Mouse (Mus musculus): ENCODE results near the gene Ranbp17. TPM values are rescaled to one million over a fixed set of nuclear protein-coding genes. Genes with fewer than 3 reads are reported as not detected.

Gene Ranbp17
- polyA plus RNA-seq, 1 experiment from 2014 or later = 4.7 TPM

DNA sequence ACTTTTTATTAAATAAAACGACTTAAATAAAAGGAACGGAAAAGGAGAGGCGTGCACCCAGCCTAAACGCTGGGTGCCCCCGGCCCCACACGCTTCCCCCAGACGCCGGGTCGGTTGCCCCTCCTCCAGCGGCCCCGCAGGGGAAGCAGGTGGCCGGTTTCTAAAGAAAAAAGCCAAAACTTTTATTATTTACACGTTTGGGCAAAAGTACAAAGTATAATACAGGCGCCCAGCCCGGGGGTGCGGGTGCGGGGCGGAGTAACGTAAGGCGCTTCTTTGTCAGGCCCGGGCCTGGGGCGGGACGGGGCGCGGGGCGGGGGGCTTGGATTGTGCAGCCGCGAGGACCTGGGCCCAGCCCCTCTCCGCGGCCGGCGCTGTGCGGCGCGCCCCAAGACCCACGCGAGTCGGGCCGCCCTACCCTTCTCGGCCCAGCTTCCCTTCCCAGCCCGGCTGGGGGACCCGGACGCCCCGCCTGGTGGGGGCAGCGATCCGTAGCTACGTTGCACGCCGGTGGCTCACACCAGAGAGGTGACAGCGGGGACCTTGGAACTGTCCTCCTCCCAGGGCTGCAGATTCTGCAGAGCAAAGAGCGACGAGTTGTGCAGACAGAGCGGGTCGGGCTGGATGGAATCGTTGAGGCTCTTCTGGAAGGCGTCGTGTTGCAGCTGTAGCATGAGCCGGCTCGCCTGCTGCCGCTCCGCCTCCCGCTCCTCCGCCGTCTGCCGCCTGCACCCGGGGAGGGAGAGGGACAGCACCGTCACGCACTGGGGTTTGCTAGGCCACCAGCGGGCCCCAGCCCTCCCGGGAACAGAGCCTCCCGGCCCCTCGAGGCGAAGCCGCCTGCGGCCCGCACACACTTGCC, 312.6 kb downstream of the Ranbp17 start:
- peaks cover 0 to 23% of the 10 kb centered on the region in 2 experiments; a peak in 3 of 4 replicates for H3K4me1 ChIP-seq (ENCODE audit: control insufficient read depth in 2 of 2, insufficient read depth in 2 of 2, low read length in 2 of 2)
- peak overlapping the region; percentile 15 to 34; a peak in 3 of 4 replicates for H3K4me3 ChIP-seq (ENCODE audit: control insufficient read depth in 1 of 2, insufficient read depth in 1 of 2, low read depth in 1 of 2, low read length in 2 of 2)
- 0 out of 2 replicates have a peak, but pooled peaks have one; percentile 10 for ATAC-seq (ENCODE audit: insufficient number of reproducible peaks, insufficient read depth, low FRiP score, low read depth)
- peaks cover 14% of the 10 kb centered on the region for H3K9me3 ChIP-seq (ENCODE audit: control insufficient read depth, low read length)
- WGBS = under 1% methylated on average over 62 of the region's 76 CpGs
- H3K9ac ChIP-seq (ENCODE audit: low read length) = no peak overlapping the region
- peak overlapping the region; percentile 57 for H3K4me2 ChIP-seq (ENCODE audit: low read length)
- no peaks in the 10 kb centered on the region for H3K36me3 ChIP-seq (ENCODE audit: control insufficient read depth, insufficient read depth, low read length)
- peaks cover 99% of the 10 kb centered on the region for H3K27me3 ChIP-seq (ENCODE audit: control insufficient read depth, insufficient read depth, low read length)
- H3K27ac ChIP-seq (replicated peaks in 1 of 2; ENCODE audit: control insufficient read depth in 1 of 2, insufficient read depth in 1 of 2, low read depth in 2 of 2, low read length in 2 of 2) = no peak overlapping the region

- peaks cover 99% of the 10 kb centered on the region for H3K27me3 ChIP-seq (ENCODE audit: control insufficient read depth, insufficient read depth, low read length)
Observed at GRCm38 (mm10) chr11:33199906-33200763, 313.4 kb downstream of the Ranbp17 start.

GRCm38 (mm10) chr11:33199117-33199514, 314.4 kb downstream of the Ranbp17 start:
- Histone ChIP-seq H3K4me3 (ENCODE audit: control insufficient read depth in 1 of 2, insufficient read depth in 1 of 2, low read depth in 1 of 2, low read length in 2 of 2) (no peak overlapping the region), H3K4me1 (ENCODE audit: control insufficient read depth in 2 of 2, insufficient read depth in 2 of 2, low read length in 2 of 2) (peaks cover 0 to 23% of the 10 kb centered on the region in 2 experiments; a peak in 3 of 4 replicates), H3K27ac (replicated peaks in 1 of 2; ENCODE audit: control insufficient read depth in 1 of 2, insufficient read depth in 1 of 2, low read depth in 2 of 2, low read length in 2 of 2) (no peak overlapping the region), H3K36me3 (ENCODE audit: control insufficient read depth, insufficient read depth, low read length) (no peaks in the 10 kb centered on the region), H3K9ac (ENCODE audit: low read length) (no peak overlapping the region), H3K9me3 (ENCODE audit: control insufficient read depth, low read length) (peaks cover 14% of the 10 kb centered on the region), H3K4me2 (ENCODE audit: low read length) (no peak overlapping the region), H3K27me3 (ENCODE audit: control insufficient read depth, insufficient read depth, low read length) (peaks cover 95% of the 10 kb centered on the region)
- no peak for ATAC-seq (ENCODE audit: insufficient number of reproducible peaks, insufficient read depth, low FRiP score, low read depth)
- 6% methylated on average over 15 of the region's 15 CpGs for WGBS

More at GRCm38 (mm10) chr11:33199906-33200763, 313.4 kb downstream of the Ranbp17 start:
- H3K4me2 ChIP-seq (ENCODE audit: low read length) = peak overlapping the region; percentile 57
- ATAC-seq (ENCODE audit: insufficient number of reproducible peaks, insufficient read depth, low FRiP score, low read depth) = no peak
- H3K27ac ChIP-seq (replicated peaks in 1 of 2; ENCODE audit: control insufficient read depth in 1 of 2, insufficient read depth in 1 of 2, low read depth in 2 of 2, low read length in 2 of 2) = no peak overlapping the region
- peaks cover 14% of the 10 kb centered on the region for H3K9me3 ChIP-seq (ENCODE audit: control insufficient read depth, low read length)
- H3K36me3 ChIP-seq (ENCODE audit: control insufficient read depth, insufficient read depth, low read length) = no peaks in the 10 kb centered on the region
- WGBS = 2% methylated on average over 45 of the region's 45 CpGs
- H3K9ac ChIP-seq (ENCODE audit: low read length) = no peak overlapping the region
- H3K4me3 ChIP-seq (ENCODE audit: control insufficient read depth in 1 of 2, insufficient read depth in 1 of 2, low read depth in 1 of 2, low read length in 2 of 2) = peak overlapping the region in 1 of 2 experiments; percentile 34; a peak in 2 of 4 replicates
- peaks cover 0 to 23% of the 10 kb centered on the region in 2 experiments; a peak in 3 of 4 replicates for H3K4me1 ChIP-seq (ENCODE audit: control insufficient read depth in 2 of 2, insufficient read depth in 2 of 2, low read length in 2 of 2)

DNA sequence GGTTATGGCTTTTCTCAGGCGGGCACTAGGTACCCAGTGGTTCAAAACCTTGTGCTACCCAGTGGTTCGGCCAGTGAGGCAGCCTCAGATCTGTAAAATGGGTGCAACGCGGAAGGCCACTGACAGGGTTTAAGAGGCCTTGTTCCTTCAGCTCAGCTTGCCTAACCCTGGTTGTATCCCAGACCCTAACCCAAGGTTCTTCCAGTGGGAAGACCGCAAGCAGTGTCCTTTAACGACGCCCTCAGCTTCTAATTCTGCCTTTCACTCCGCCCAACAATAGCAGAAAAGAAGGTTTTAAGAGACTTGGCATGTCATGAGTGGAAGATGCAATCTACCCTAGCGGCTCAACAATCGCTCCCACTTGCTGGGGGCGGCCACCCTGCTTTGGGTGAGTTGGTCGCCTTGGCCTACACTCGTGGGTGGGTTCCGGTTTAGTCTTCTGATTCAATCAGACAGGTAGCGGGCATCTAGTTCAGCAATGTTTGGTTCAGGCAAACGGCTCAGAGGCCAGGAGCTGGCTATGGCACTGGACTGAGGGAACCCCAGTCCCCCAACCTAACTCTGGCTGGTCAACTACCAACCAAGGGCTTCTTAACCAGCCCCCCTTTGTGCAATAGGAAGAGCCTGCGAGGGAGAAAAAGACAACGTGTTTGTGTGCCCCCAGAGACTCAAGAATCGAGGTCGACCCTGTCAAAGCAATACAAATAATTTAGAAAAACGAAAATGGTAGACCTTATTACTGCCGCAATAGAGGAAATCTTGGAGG, 315.0 kb downstream of the Ranbp17 start:
- H3K27ac ChIP-seq (replicated peaks in 1 of 2; ENCODE audit: control insufficient read depth in 1 of 2, insufficient read depth in 1 of 2, low read depth in 2 of 2, low read length in 2 of 2) = no peak overlapping the region
- no peak overlapping the region for H3K9ac ChIP-seq (ENCODE audit: low read length)
- H3K4me2 ChIP-seq (ENCODE audit: low read length) = no peak overlapping the region
- H3K4me1 ChIP-seq (ENCODE audit: control insufficient read depth in 2 of 2, insufficient read depth in 2 of 2, low read length in 2 of 2) = peaks cover 0 to 22% of the 10 kb centered on the region in 2 experiments; a peak in 3 of 4 replicates
- ATAC-seq (ENCODE audit: insufficient number of reproducible peaks, insufficient read depth, low FRiP score, low read depth) = no peak
- no peaks in the 10 kb centered on the region for H3K36me3 ChIP-seq (ENCODE audit: control insufficient read depth, insufficient read depth, low read length)
- H3K9me3 ChIP-seq (ENCODE audit: control insufficient read depth, low read length) = peaks cover 14% of the 10 kb centered on the region
- H3K4me3 ChIP-seq (ENCODE audit: control insufficient read depth in 1 of 2, insufficient read depth in 1 of 2, low read depth in 1 of 2, low read length in 2 of 2) = no peak overlapping the region
- peaks cover 95% of the 10 kb centered on the region for H3K27me3 ChIP-seq (ENCODE audit: control insufficient read depth, insufficient read depth, low read length)
- 28% methylated on average over 22 of the region's 22 CpGs for WGBS

DNA sequence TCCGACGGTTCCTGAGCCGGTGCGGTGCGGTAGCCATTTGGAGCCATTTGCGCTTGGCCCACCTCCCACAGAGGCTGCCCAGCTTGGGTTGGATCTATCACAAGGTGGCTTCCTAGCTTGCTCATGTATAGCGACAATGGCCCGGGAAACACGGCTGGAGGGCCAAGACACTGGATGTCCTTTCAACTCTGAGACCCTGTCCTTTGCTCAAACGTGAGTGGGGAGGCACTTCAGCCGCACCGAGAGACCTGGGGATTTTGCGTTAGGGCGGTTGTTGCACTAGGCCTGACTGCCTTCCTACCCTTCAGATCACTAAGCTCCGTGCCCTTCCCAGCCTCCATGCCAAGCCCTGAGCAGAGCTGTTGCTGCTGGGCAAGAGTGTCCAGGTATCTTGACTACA, 315.9 kb downstream of the Ranbp17 start:
- 24% methylated on average over 15 of the region's 15 CpGs for WGBS
- peaks cover 0 to 16% of the 10 kb centered on the region in 2 experiments; a peak in 2 of 4 replicates for H3K4me1 ChIP-seq (ENCODE audit: control insufficient read depth in 2 of 2, insufficient read depth in 2 of 2, low read length in 2 of 2)
- ATAC-seq (ENCODE audit: insufficient number of reproducible peaks, insufficient read depth, low FRiP score, low read depth) = no peak
- H3K27me3 ChIP-seq (ENCODE audit: control insufficient read depth, insufficient read depth, low read length) = peaks cover 96% of the 10 kb centered on the region
- no peak overlapping the region for H3K27ac ChIP-seq (replicated peaks in 1 of 2; ENCODE audit: control insufficient read depth in 1 of 2, insufficient read depth in 1 of 2, low read depth in 2 of 2, low read length in 2 of 2)
- no peak overlapping the region for H3K9ac ChIP-seq (ENCODE audit: low read length)
- H3K9me3 ChIP-seq (ENCODE audit: control insufficient read depth, low read length) = peaks cover 14% of the 10 kb centered on the region
- no peaks in the 10 kb centered on the region for H3K36me3 ChIP-seq (ENCODE audit: control insufficient read depth, insufficient read depth, low read length)
- H3K4me3 ChIP-seq (ENCODE audit: control insufficient read depth in 1 of 2, insufficient read depth in 1 of 2, low read depth in 1 of 2, low read length in 2 of 2) = no peak overlapping the region
- no peak overlapping the region for H3K4me2 ChIP-seq (ENCODE audit: low read length)

DNA sequence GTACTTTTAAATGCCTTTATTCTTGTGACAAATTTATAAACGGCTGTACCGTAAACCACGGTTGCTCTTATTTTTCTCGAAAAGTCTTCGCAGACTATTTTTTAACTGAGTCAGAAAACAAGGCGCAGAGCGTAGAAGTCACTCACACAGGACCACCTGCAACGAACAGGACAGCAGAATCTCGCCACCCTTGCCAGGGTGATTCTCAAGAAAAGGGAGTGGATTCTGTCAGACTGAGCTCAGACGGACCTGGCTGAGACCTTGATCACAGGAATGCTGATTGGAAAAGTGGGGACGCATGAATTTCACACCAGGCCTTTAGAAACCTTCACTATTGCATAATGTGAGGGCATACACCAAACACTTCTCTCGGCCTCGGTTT, 316.4 kb downstream of the Ranbp17 start:
- H3K27me3 ChIP-seq (ENCODE audit: control insufficient read depth, insufficient read depth, low read length) = peaks cover 96% of the 10 kb centered on the region
- peaks cover 14% of the 10 kb centered on the region for H3K9me3 ChIP-seq (ENCODE audit: control insufficient read depth, low read length)
- no peak overlapping the region for H3K27ac ChIP-seq (replicated peaks in 1 of 2; ENCODE audit: control insufficient read depth in 1 of 2, insufficient read depth in 1 of 2, low read depth in 2 of 2, low read length in 2 of 2)
- H3K4me1 ChIP-seq (ENCODE audit: control insufficient read depth in 2 of 2, insufficient read depth in 2 of 2, low read length in 2 of 2) = peaks cover 0 to 16% of the 10 kb centered on the region in 2 experiments; a peak in 2 of 4 replicates
- no peak overlapping the region for H3K4me3 ChIP-seq (ENCODE audit: control insufficient read depth in 1 of 2, insufficient read depth in 1 of 2, low read depth in 1 of 2, low read length in 2 of 2)
- no peak overlapping the region for H3K9ac ChIP-seq (ENCODE audit: low read length)
- H3K36me3 ChIP-seq (ENCODE audit: control insufficient read depth, insufficient read depth, low read length) = no peaks in the 10 kb centered on the region
- WGBS = 36% methylated on average over 13 of the region's 13 CpGs
- no peak for ATAC-seq (ENCODE audit: insufficient number of reproducible peaks, insufficient read depth, low FRiP score, low read depth)
- no peak overlapping the region for H3K4me2 ChIP-seq (ENCODE audit: low read length)
